Mouse (Mus musculus) midbrain, embryonic 14.5 days (tissue): ENCODE results near the gene Glis1. TPM values are rescaled to one million over a fixed set of nuclear protein-coding genes. Genes with fewer than 3 reads are reported as not detected.

Source experiments
- ATAC-seq: fragments of 200-750 bp; cut with Nextera tagmentation; 2 replicates; pipeline ENCODE4 v1.8.0; 2017; ENCODE audit warnings: moderate number of reproducible peaks, moderate library complexity; ENCODE audit not compliant: low FRiP score, low TSS enrichment
- DNase-seq: peaks from one replicate; pipeline ENCODE4 v3.0.0-alpha.2; 2015
- H3K27ac ChIP-seq: fragments of 300-500 bp; sonication (generic); replicated peaks from 2 replicates; pipeline ENCODE4 v1.5.1; 2014; ENCODE audit warnings: mild to moderate bottlenecking, low read depth, low read length, moderate library complexity
- H3K27me3 ChIP-seq: fragments of 300-500 bp; sonication (generic); 2 replicates; pipeline ENCODE4 v1.6.1; 2014; ENCODE audit warnings: low read length, control low read depth, mixed read lengths; ENCODE audit not compliant: control insufficient read depth, insufficient read depth
- H3K36me3 ChIP-seq: fragments of 300-500 bp; sonication (generic); 2 replicates; pipeline ENCODE4 v1.6.1; 2014; ENCODE audit warnings: low read length, control low read depth; ENCODE audit not compliant: control insufficient read depth, insufficient read depth
- H3K4me1 ChIP-seq: fragments of 300-500 bp; sonication (generic); 2 replicates; pipeline ENCODE4 v1.6.1; 2014; ENCODE audit warnings: mild to moderate bottlenecking, antibody characterized with exemption, low read length, control low read depth; ENCODE audit not compliant: control insufficient read depth, insufficient read depth
- H3K4me2 ChIP-seq: fragments of 300-500 bp; sonication (generic); 2 replicates; pipeline ENCODE4 v1.6.1; 2014; ENCODE audit warnings: mild to moderate bottlenecking, low read length, moderate library complexity
- H3K4me3 ChIP-seq: fragments of 300-500 bp; sonication (generic); replicated peaks from 2 replicates; pipeline ENCODE4 v1.5.1; 2014; ENCODE audit warnings: low read depth, low read length
- H3K9ac ChIP-seq: fragments of 300-500 bp; sonication (generic); replicated peaks from 2 replicates; pipeline ENCODE4 v1.6.1; 2014; ENCODE audit warnings: mild to moderate bottlenecking, low read length, moderate library complexity
- H3K9me3 ChIP-seq: fragments of 300-500 bp; sonication (generic); 2 replicates; pipeline ENCODE4 v1.6.1; 2016; ENCODE audit warnings: low read length, control low read depth, mixed read lengths; ENCODE audit not compliant: control insufficient read depth
- WGBS: fragments of 180-500 bp; shearing (Covaris S2); extraction: QIAGEN DNeasy Blood & Tissue Kit; methylation state at CpG from one replicate; pipeline ENCODE4 v1.1.7; 2014; 5-methylcytosine and 5-hydroxymethylcytosine counted together
- polyA plus RNA-seq: library from polyadenylated mRNA; unstranded; fragments of >200 nt; fragmentation: Nextera tagmentation; extraction: Ambion mirVana; gene quantifications from 2 replicates; pipeline ENCODE4 v1.2.1, GENCODE M21; 2014

Glis1 gene
- polyA plus RNA-seq, 1 experiment from 2014 or later = 1.6 TPM

GRCm38 (mm10) chr4:107602787-107603186, 168.4 kb downstream of the Glis1 start:
- peak; percentile 15 for DNase-seq
- no peak overlapping the region for H3K9ac ChIP-seq
- no peaks in the 10 kb centered on the region for H3K36me3 ChIP-seq
- no peak for ATAC-seq
- H3K4me1 ChIP-seq = peaks cover 12% of the 10 kb centered on the region
- no peak overlapping the region for H3K27ac ChIP-seq
- no peak overlapping the region for H3K4me3 ChIP-seq
- H3K27me3 ChIP-seq = no peaks in the 10 kb centered on the region
- H3K9me3 ChIP-seq = no peaks in the 10 kb centered on the region
- H3K4me2 ChIP-seq = no peak overlapping the region
- 84% methylated on average over 14 of the region's 14 CpGs for WGBS

- ATAC-seq (no peak), DNase-seq (no peak)
- Histone ChIP-seq H3K27me3 (no peaks in the 10 kb centered on the region), H3K9ac (no peak overlapping the region), H3K4me3 (no peak overlapping the region), H3K4me2 (no peak overlapping the region), H3K27ac (no peak overlapping the region), H3K9me3 (no peaks in the 10 kb centered on the region), H3K36me3 (no peaks in the 10 kb centered on the region), H3K4me1 (peaks cover 8% of the 10 kb centered on the region)
- 85% methylated on average over 7 of the region's 7 CpGs for WGBS
Measured at GRCm38 (mm10) chr4:107603208-107603607, 168.8 kb downstream of the Glis1 start.

GRCm38 (mm10) chr4:107605964-107606602, 171.7 kb downstream of the Glis1 start:
- Histone ChIP-seq H3K4me2 (no peak overlapping the region), H3K27ac (no peak overlapping the region), H3K36me3 (no peaks in the 10 kb centered on the region), H3K4me3 (no peak overlapping the region), H3K9me3 (no peaks in the 10 kb centered on the region), H3K4me1 (0 out of 2 replicates have a peak, but pooled peaks cover 5% of the 10 kb centered on the region), H3K27me3 (no peaks in the 10 kb centered on the region), H3K9ac (no peak overlapping the region)
- ATAC-seq = no peak
- no peak for DNase-seq
- WGBS = 71% methylated on average over 17 of the region's 17 CpGs

DNA sequence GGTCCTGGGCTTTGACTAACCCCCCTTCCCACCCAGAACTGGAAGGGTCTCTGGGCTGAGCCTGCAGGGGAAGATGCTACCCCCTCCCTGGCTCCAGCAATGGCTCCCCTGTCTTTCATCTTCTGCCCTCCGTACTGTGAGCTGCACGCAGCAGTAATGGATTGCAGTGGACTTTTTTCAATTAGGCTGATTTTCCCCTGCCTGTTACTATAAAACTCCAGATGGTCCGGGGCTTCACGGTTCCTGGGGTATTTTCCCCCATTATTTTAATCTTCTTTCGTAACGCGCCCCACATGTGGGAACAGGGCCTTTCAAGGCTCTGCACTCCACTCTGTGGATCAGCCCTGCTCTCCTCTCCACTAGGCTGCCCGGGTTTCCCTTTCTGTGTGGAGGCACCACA, 175.4 kb downstream of the Glis1 start:
- 72% methylated on average over 8 of the region's 8 CpGs for WGBS
- DNase-seq (no peak), ATAC-seq (no peak)
- H3K27ac ChIP-seq = no peak overlapping the region
- no peaks in the 10 kb centered on the region for H3K9me3 ChIP-seq
- 0 out of 2 replicates have a peak, but pooled peaks cover 5% of the 10 kb centered on the region for H3K4me1 ChIP-seq
- no peaks in the 10 kb centered on the region for H3K27me3 ChIP-seq
- no peaks in the 10 kb centered on the region for H3K36me3 ChIP-seq
- no peak overlapping the region for H3K9ac ChIP-seq
- H3K4me2 ChIP-seq = no peak overlapping the region
- H3K4me3 ChIP-seq = no peak overlapping the region

DNA sequence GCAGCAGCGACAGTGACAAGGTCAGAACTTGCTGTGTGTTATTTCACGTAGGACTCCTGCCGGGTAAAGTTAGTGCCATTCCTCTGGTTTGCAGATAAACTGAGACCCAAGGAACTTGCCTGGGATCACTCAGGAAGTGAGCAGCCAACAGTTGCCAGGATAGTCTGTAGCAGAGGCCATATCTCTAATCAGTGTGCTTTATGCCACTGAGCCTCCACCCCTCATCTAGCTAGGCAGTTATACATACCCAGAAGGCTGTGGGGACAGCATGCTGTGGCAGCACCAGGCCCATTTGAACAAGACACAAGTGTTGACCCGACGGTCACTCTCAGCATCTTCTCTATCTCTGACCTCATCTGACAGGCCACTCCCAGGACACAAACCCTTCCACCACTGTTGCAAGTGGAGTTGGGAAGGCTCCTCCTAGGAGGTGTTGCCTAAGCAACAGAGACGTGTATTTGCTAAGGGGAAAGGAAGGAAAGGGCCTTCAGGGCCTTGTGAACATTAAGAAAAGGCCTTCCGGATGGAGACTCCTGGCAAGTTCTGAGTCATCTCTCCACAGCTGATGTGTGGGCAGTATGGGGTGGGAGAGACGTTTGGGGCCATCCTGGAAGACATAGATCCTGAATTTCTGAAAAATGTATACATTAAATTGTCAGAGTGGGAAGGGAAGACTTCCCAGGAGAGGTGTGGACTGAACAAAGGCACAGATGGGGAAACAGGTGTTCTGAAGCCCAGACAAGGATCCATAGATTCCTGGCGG, 177.7 kb downstream of the Glis1 start:
- no peaks in the 10 kb centered on the region for H3K36me3 ChIP-seq
- H3K4me1 ChIP-seq = no peaks in the 10 kb centered on the region
- H3K4me3 ChIP-seq = no peak overlapping the region
- no peak for DNase-seq
- 77% methylated on average over 9 of the region's 9 CpGs for WGBS
- ATAC-seq = no peak
- no peaks in the 10 kb centered on the region for H3K27me3 ChIP-seq
- H3K9ac ChIP-seq = no peak overlapping the region
- H3K4me2 ChIP-seq = no peak overlapping the region
- no peaks in the 10 kb centered on the region for H3K9me3 ChIP-seq
- no peak overlapping the region for H3K27ac ChIP-seq

GRCm38 (mm10) chr4:107617596-107618230, 183.3 kb downstream of the Glis1 start:
- Histone ChIP-seq H3K27me3 (no peaks in the 10 kb centered on the region), H3K36me3 (no peaks in the 10 kb centered on the region), H3K27ac (no peak overlapping the region), H3K9me3 (no peaks in the 10 kb centered on the region), H3K4me3 (no peak overlapping the region), H3K4me1 (peaks cover 5% of the 10 kb centered on the region; the same call in 1 of the 2 replicates), H3K9ac (no peak overlapping the region), H3K4me2 (no peak overlapping the region)
- no peak for ATAC-seq
- 65% methylated on average over 6 of the region's 6 CpGs for WGBS
- DNase-seq = no peak

DNA sequence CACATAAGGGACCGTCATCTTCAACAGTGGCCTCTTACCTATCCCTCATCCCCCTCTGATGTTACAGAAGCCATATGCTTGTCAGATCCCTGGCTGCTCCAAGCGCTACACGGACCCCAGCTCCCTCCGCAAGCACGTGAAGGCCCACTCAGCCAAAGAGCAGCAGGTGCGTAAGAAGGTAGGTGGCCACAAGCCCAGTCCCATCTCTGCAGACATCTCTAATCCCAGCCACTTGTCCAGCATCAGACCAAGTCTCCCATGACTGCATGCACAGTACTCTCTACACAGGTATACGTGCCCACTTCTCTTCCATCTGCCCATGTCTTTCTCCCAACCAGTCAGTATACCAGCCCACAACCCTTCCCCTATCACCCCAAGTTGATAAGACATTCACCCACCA, 185.1 kb downstream of the Glis1 start:
- peaks cover 5% of the 10 kb centered on the region; the same call in 1 of the 2 replicates for H3K4me1 ChIP-seq
- H3K27ac ChIP-seq = no peak overlapping the region
- DNase-seq = no peak
- H3K9ac ChIP-seq = no peak overlapping the region
- no peak overlapping the region for H3K4me2 ChIP-seq
- H3K4me3 ChIP-seq = no peak overlapping the region
- no peaks in the 10 kb centered on the region for H3K9me3 ChIP-seq
- H3K27me3 ChIP-seq = no peaks in the 10 kb centered on the region
- ATAC-seq = no peak
- 97% methylated on average over 7 of the region's 7 CpGs for WGBS
- no peaks in the 10 kb centered on the region for H3K36me3 ChIP-seq

GRCm38 (mm10) chr4:107621366-107621765, 187.0 kb downstream of the Glis1 start:
- no peaks in the 10 kb centered on the region for H3K36me3 ChIP-seq
- H3K4me2 ChIP-seq = no peak overlapping the region
- no peaks in the 10 kb centered on the region for H3K27me3 ChIP-seq
- DNase-seq (no peak), ATAC-seq (no peak)
- H3K4me1 ChIP-seq = peaks cover 9% of the 10 kb centered on the region; the same call in 1 of the 2 replicates
- H3K9ac ChIP-seq = no peak overlapping the region
- 72% methylated on average over 5 of the region's 5 CpGs for WGBS
- H3K27ac ChIP-seq = no peak overlapping the region
- no peak overlapping the region for H3K4me3 ChIP-seq
- H3K9me3 ChIP-seq = no peaks in the 10 kb centered on the region
